Mouse (Mus musculus) embryonic facial prominence, embryonic 13.5 days (tissue): ENCODE measurements around the gene Bcl3. TPM values are rescaled to one million over a fixed set of nuclear protein-coding genes. Genes with fewer than 3 reads are reported as not detected.

Experiments
- ATAC-seq: fragments of 200-750 bp; cut with Nextera tagmentation; 2 replicates; pipeline ENCODE4 v1.8.0; 2017; ENCODE audit warnings: low read depth; ENCODE audit not compliant: insufficient number of reproducible peaks, insufficient read depth, low FRiP score, low TSS enrichment
- H3K27ac ChIP-seq: fragments of 300-500 bp; sonication (generic); 2 replicates; pipeline ENCODE4 v1.5.1; 2015; ENCODE audit warnings: moderate library complexity, mild to moderate bottlenecking, inconsistent platforms
- H3K27me3 ChIP-seq: fragments of 300-500 bp; sonication (generic); 2 replicates; pipeline ENCODE4 v1.6.1; 2015; ENCODE audit warnings: mild to moderate bottlenecking, inconsistent platforms
- H3K36me3 ChIP-seq: fragments of 300-500 bp; sonication (generic); 2 replicates; pipeline ENCODE4 v1.6.1; 2015; ENCODE audit warnings: mild to moderate bottlenecking, inconsistent platforms
- H3K4me1 ChIP-seq: fragments of 300-500 bp; sonication (generic); 2 replicates; pipeline ENCODE4 v1.6.1; 2015; ENCODE audit warnings: inconsistent platforms
- H3K4me2 ChIP-seq: fragments of 300-500 bp; sonication (generic); 2 replicates; pipeline ENCODE4 v1.6.1; 2015; ENCODE audit warnings: moderate library complexity, mild to moderate bottlenecking, inconsistent platforms
- H3K4me3 ChIP-seq: fragments of 300-500 bp; sonication (generic); 2 replicates; pipeline ENCODE4 v1.5.1; 2015; ENCODE audit warnings: mild to moderate bottlenecking, inconsistent platforms
- H3K9ac ChIP-seq: fragments of 300-500 bp; sonication (generic); 2 replicates; pipeline ENCODE4 v1.6.1; 2015; ENCODE audit warnings: mild to moderate bottlenecking, inconsistent platforms
- H3K9me3 ChIP-seq: fragments of 300-500 bp; sonication (generic); 2 replicates; pipeline ENCODE4 v1.6.1; 2016; ENCODE audit warnings: inconsistent platforms
- WGBS: fragments of 180-500 bp; shearing (Covaris S2); methylation state at CpG from one replicate; pipeline ENCODE4 v1.1.7; 2015; ENCODE audit warnings: mixed read lengths; 5-methylcytosine and 5-hydroxymethylcytosine counted together
- polyA plus RNA-seq: library from polyadenylated mRNA; unstranded; fragments of >200 nt; fragmentation: Nextera tagmentation; extraction: Ambion mirVana; gene quantifications from 2 replicates; pipeline ENCODE4 v1.2.1, GENCODE M21; 2015

The Bcl3 gene
- polyA plus RNA-seq, 1 experiment from 2014 or later: 2.2 TPM

DNA sequence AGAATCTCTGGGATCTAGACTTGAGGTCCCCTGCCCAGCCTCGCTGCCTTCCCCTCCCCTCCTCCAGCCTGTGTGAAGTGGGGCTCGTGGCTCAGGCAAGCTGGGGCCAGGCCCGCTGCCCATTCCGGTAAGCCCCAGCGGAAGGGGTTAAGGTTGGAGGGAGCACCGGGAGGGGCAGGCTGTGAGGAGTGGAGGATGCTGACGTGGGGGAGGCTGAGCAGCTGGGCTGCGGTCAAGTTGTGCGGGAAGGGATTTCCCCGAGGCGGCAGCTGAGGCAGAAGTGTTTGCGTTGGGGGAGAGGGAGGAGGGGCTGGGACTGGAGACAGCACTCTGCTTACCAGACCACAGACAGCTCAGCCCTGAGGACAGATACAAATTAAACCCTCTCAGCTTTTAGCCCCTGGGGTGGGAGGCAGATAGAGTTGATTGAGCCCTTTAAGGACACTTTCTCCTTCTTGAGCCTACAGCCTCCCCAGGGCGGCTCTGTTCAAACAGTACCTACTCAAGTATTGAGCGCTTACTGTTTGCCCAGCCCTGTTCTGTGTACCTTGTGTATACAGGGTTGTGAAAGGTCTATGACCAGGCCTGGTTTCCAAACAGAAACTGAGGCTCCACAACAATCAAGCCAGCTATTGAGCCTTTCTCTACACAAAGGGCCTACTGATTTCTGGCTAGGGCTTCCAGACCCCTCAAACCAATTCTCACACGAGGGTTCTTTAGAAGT, 5.0 kb downstream of the Bcl3 start:
- H3K4me3 ChIP-seq: peak overlapping the region; percentile 48
- no peaks in the 10 kb centered on the region for H3K36me3 ChIP-seq
- peaks cover 29% of the 10 kb centered on the region for H3K27me3 ChIP-seq
- peak overlapping the region; percentile 59 for H3K9ac ChIP-seq
- peaks cover 36% of the 10 kb centered on the region for H3K4me1 ChIP-seq
- WGBS: 3% methylated on average over 15 of the region's 15 CpGs
- 0 out of 2 replicates have a peak, but pooled peaks cover 5% of the 10 kb centered on the region for H3K9me3 ChIP-seq
- H3K27ac ChIP-seq: peak overlapping the region; percentile 69
- peak; percentile 43; the same call in 1 of the 2 replicates for ATAC-seq
- H3K4me2 ChIP-seq: peak overlapping the region; percentile 72

GRCm38 (mm10) chr7:19816224-19816771, 6.3 kb downstream of the Bcl3 start:
- Histone ChIP-seq H3K27ac (peak overlapping the region; percentile 69), H3K27me3 (peaks cover 29% of the 10 kb centered on the region), H3K36me3 (no peaks in the 10 kb centered on the region), H3K4me1 (peaks cover 29% of the 10 kb centered on the region), H3K4me3 (peak overlapping the region; percentile 48), H3K9me3 (0 out of 2 replicates have a peak, but pooled peaks cover 5% of the 10 kb centered on the region), H3K9ac (peak overlapping the region; percentile 66), H3K4me2 (peak overlapping the region; percentile 72)
- under 1% methylated on average over 28 of the region's 28 CpGs for WGBS
- ATAC-seq: peak; percentile 63

DNA sequence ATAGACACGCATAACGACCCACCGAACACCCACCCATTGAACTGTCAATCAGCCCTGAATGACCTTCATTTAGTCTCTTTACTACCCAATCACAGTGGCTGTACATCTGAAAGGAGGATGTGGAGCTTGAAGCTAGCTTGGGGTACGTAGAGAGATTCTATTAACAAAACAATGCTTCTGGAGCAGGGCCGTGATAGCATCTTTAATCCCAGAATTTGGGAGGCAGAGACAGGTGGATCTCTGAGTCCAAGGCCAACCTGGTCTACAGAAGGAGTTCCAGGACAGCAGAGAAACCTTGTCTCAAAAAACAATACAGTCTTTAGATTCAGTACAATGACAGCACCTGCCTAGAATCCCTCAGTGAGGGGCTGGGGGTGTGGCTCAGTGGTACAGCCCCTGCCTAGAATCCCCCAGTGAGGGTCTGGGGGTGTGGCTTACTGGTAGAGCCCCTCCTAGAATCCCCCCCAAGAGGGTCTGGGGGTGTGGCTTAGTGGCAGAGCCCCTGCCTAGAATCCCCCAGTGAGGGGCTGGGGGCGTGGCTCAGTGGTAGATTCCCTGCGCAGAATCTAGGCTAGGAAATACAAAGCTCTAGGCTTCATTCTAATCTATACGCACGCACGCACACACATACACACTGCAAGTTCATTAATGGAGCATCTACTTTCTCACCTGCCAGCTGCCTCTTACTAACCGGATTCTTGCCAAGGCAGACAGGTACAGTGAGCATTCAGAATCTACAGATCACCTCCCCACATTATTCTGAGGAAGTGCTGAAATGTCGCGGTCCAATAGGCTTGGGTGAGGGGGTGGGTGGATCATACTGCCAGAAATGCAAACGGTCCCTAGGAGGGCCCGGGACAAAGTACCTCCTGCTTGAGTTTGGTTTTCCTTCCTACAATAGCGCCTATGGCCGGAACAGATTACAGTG, 7.0 kb downstream of the Bcl3 start:
- peak overlapping the region; percentile 69 for H3K27ac ChIP-seq
- peak overlapping the region; percentile 48 for H3K4me3 ChIP-seq
- 0 out of 2 replicates have a peak, but pooled peaks cover 3% of the 10 kb centered on the region for H3K9me3 ChIP-seq
- no peaks in the 10 kb centered on the region for H3K36me3 ChIP-seq
- peak overlapping the region; percentile 66 for H3K9ac ChIP-seq
- H3K27me3 ChIP-seq: peaks cover 31% of the 10 kb centered on the region
- peaks cover 34% of the 10 kb centered on the region for H3K4me1 ChIP-seq
- 28% methylated on average over 17 of the region's 17 CpGs for WGBS
- peak; percentile 15; the same call in 1 of the 2 replicates for ATAC-seq
- peak overlapping the region; percentile 72 for H3K4me2 ChIP-seq

DNA sequence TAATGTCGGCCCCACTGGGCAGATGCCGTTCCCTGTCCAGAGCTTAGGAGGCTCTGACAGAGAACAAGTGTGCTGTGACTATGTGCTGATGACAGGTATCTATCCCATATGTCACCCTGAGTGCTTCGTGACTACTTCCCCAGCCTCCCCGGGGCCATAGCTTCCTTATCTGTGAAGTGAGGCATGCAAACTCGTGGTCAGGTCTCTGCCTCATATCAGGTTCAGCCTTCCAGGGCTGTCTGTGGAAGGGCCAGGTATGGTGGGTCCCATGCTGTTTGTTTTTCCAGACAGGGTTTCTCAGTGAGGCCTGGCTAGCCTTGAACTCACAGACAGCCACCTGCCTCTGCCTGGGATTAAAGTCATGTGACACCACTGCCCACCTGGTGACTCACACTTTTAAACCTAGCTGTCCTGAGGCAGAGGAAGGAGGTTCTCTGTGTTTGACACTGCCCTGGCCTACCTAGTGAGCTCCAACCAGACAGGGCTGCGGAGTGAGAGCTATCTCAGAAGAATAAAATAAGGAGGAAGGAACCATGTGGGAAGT, 8.9 kb downstream of the Bcl3 start:
- 78% methylated on average over 6 of the region's 6 CpGs for WGBS
- H3K9ac ChIP-seq: no peak overlapping the region
- H3K36me3 ChIP-seq: no peaks in the 10 kb centered on the region
- no peak overlapping the region for H3K27ac ChIP-seq
- no peak overlapping the region for H3K4me3 ChIP-seq
- peaks cover 50% of the 10 kb centered on the region for H3K27me3 ChIP-seq
- H3K9me3 ChIP-seq: no peaks in the 10 kb centered on the region
- no peak for ATAC-seq
- peaks cover 44% of the 10 kb centered on the region for H3K4me1 ChIP-seq
- no peak overlapping the region for H3K4me2 ChIP-seq

- Histone ChIP-seq H3K9me3 (no peaks in the 10 kb centered on the region), H3K9ac (no peak overlapping the region), H3K4me2 (no peak overlapping the region), H3K36me3 (no peaks in the 10 kb centered on the region), H3K4me3 (no peak overlapping the region), H3K4me1 (peaks cover 44% of the 10 kb centered on the region), H3K27me3 (peaks cover 55% of the 10 kb centered on the region), H3K27ac (no peak overlapping the region)
- WGBS: 85% methylated on average over 4 of the region's 4 CpGs
- ATAC-seq: no peak
These were observed 9.4 kb downstream of the Bcl3 start for GRCm38 (mm10) chr7:19813161-19813560.

- Histone ChIP-seq H3K27ac (no peak overlapping the region), H3K27me3 (peaks cover 56% of the 10 kb centered on the region), H3K9ac (no peak overlapping the region), H3K4me2 (peak overlapping the region; percentile 48), H3K36me3 (no peaks in the 10 kb centered on the region), H3K9me3 (no peaks in the 10 kb centered on the region), H3K4me1 (peaks cover 24% of the 10 kb centered on the region), H3K4me3 (peak overlapping the region; percentile 26)
- no peak for ATAC-seq
- WGBS: 2% methylated on average over 22 of the region's 22 CpGs
These were observed 11.5 kb downstream of the Bcl3 start for GRCm38 (mm10) chr7:19811114-19811513.

DNA sequence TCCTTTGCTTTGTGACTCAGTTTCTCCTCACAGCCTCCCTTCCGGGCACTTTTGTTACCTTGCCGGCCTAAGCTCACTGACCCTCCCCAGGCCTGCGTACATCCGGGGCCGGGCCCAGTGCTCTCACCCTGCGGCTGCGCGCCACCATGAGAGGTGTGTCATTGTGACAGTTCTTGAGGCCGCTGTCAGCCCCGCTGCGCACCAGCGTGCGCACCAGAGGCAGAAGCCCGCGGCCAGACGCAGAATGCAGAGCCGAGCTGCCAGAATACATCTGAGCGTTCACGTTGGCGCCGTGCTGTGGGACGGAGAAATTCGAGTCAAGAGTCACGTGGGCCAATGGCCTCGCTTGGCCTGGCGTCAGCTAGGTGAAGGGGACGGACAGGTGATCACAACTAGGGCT, 13.2 kb downstream of the Bcl3 start:
- Histone ChIP-seq H3K27ac (no peak overlapping the region), H3K9ac (peak overlapping the region; percentile 60), H3K36me3 (no peaks in the 10 kb centered on the region), H3K9me3 (no peaks in the 10 kb centered on the region), H3K4me3 (peak overlapping the region; percentile 19), H3K4me1 (peaks cover 17% of the 10 kb centered on the region), H3K27me3 (peaks cover 56% of the 10 kb centered on the region), H3K4me2 (peak overlapping the region; percentile 52)
- no peak for ATAC-seq
- 6% methylated on average over 27 of the region's 27 CpGs for WGBS

DNA sequence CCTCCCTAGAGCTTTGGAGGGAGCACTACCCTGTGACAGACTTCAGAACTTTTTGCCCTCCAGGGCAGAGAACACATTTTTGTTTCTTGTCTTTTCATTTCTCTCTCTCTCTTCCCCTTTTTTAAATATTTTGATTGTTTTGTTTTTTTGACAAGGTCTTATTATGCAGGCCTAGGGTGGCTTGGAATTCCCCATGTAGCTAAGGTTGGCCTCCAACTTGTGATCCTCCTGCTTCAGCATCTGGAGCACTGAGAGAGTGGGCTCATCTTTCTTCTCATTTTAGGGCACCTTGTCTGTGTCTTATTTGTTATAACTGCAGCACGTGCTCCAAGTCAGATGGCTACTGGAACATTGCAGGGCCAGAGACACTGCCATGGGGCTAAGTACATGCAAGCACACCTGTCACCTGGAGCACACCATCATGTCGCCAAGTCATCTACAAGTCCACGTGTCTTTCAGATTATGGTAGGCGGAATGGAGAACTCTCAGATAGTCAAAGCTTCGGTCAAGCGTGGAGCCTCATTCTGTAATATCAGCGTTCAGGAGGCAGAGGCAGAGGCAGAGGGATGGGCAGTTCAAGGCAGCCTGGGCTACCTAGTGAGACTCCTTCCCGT, 16.1 kb downstream of the Bcl3 start:
- WGBS: 83% methylated on average over 8 of the region's 8 CpGs
- Histone ChIP-seq H3K4me2 (no peak overlapping the region), H3K4me3 (no peak overlapping the region), H3K27me3 (peaks cover 35% of the 10 kb centered on the region), H3K9ac (no peak overlapping the region), H3K36me3 (no peaks in the 10 kb centered on the region), H3K9me3 (no peaks in the 10 kb centered on the region), H3K27ac (no peak overlapping the region), H3K4me1 (peaks cover 17% of the 10 kb centered on the region)
- ATAC-seq: no peak

DNA sequence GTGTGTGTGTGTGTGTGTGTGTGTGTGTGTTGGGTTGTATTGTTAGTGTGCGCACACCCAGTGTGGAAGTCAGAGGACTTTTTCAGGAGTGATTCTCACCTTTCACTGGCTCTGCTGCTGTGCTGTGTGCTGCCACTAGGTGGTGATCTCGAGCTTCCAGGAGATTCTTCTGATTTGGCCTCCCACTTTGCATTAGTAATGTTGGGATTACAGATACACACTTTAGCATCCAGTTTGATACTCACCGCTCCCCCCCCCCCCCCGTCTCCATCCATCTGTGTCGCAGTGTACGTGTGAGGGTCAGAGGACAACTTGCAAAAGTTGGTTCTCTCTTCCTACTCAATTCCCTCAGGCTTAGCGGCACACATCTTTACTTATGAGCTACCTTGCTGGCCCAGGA, 19.6 kb downstream of the Bcl3 start:
- Histone ChIP-seq H3K9ac (no peak overlapping the region), H3K36me3 (no peaks in the 10 kb centered on the region), H3K9me3 (no peaks in the 10 kb centered on the region), H3K27ac (no peak overlapping the region), H3K4me3 (no peak overlapping the region), H3K4me2 (no peak overlapping the region), H3K4me1 (no peaks in the 10 kb centered on the region), H3K27me3 (no peaks in the 10 kb centered on the region)
- WGBS: 25% methylated on average over 6 of the region's 7 CpGs
- ATAC-seq: no peak

DNA sequence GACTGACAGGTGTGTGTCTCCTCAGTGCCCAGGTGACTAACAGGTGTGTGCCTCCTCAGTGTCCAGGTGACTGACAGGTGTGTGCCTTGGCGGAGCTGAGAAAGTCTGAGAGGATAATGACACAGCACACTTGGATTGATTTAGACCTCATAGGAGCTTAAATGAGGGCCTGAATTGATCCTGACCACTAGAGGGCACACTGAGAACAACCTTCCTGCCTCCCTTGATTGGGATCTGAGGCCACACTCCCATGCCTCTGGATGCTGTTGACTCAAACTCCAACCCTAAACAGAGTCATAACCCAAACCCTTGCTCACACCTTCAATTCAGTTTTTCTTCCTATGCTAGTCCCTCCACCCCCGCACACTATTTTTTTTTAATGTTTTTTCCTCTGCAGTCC, 21.8 kb downstream of the Bcl3 start:
- no peaks in the 10 kb centered on the region for H3K9me3 ChIP-seq

More for the DNA sequence above, 21.8 kb downstream of the Bcl3 start:
- Histone ChIP-seq H3K4me3 (no peak overlapping the region), H3K9ac (no peak overlapping the region), H3K27ac (no peak overlapping the region), H3K4me2 (no peak overlapping the region), H3K27me3 (peaks cover 19% of the 10 kb centered on the region), H3K4me1 (peaks cover 3% of the 10 kb centered on the region), H3K36me3 (no peaks in the 10 kb centered on the region)
- WGBS: 19% methylated on average over 2 of the region's 2 CpGs
- ATAC-seq: no peak
